Mouse (Mus musculus) lung, embryonic 14.5 days (tissue): ENCODE results near the gene Pdpr. TPM values are rescaled to one million over a fixed set of nuclear protein-coding genes. Genes with fewer than 3 reads are reported as not detected.
"Not testable (repeated sequence)": the region's sequence is repeated elsewhere in the genome, so short reads cannot be mapped to it uniquely, and the experiment has no call there.

Experiments
- ATAC-seq: fragments of 200-750 bp; cut with Nextera tagmentation; 2 replicates; pipeline ENCODE4 v1.8.0; 2017; ENCODE audit warnings: mild to moderate bottlenecking, moderate TSS enrichment, moderate library complexity; ENCODE audit not compliant: insufficient read depth
- DNase-seq: peaks from one replicate; pipeline ENCODE4 v3.0.0-alpha.2; 2015
- H3K27ac ChIP-seq: fragments of 300-500 bp; sonication (generic); 2 replicates; pipeline ENCODE4 v1.5.1; 2014; ENCODE audit warnings: low read depth, mild to moderate bottlenecking, moderate library complexity
- H3K27me3 ChIP-seq: fragments of 300-500 bp; sonication (generic); 2 replicates; pipeline ENCODE4 v1.6.1; 2014; ENCODE audit warnings: low read length, control low read depth; ENCODE audit not compliant: insufficient read depth
- H3K36me3 ChIP-seq: fragments of 300-500 bp; sonication (generic); 2 replicates; pipeline ENCODE4 v1.6.1; 2014; ENCODE audit warnings: control low read depth; ENCODE audit not compliant: insufficient read depth
- H3K4me1 ChIP-seq: fragments of 300-500 bp; sonication (generic); 2 replicates; pipeline ENCODE4 v1.6.1; 2014; ENCODE audit warnings: antibody characterized with exemption, control low read depth; ENCODE audit not compliant: insufficient read depth
- H3K4me2 ChIP-seq: fragments of 300-500 bp; sonication (generic); 2 replicates; pipeline ENCODE4 v1.6.1; 2014; ENCODE audit warnings: mild to moderate bottlenecking
- H3K4me3 ChIP-seq: fragments of 300-500 bp; sonication (generic); 2 replicates; pipeline ENCODE4 v1.5.1; 2014; ENCODE audit warnings: low read depth, low read length
- H3K9ac ChIP-seq: fragments of 300-500 bp; sonication (generic); 2 replicates; pipeline ENCODE4 v1.6.1; 2014
- H3K9me3 ChIP-seq: fragments of 300-500 bp; sonication (generic); 2 replicates; pipeline ENCODE4 v1.6.1; 2016; ENCODE audit warnings: low read depth, low read length, control low read depth
- CTCF ChIP-seq: IDR thresholded peaks from 2 replicates; pipeline ENCODE4 v1.5.1; 2016; ENCODE audit warnings: antibody characterized with exemption, low read depth
- WGBS: fragments of 180-500 bp; shearing (Covaris S2); extraction: QIAGEN DNeasy Blood & Tissue Kit; methylation state at CpG from one replicate; pipeline ENCODE4 v1.1.7; 2014; 5-methylcytosine and 5-hydroxymethylcytosine counted together
- polyA plus RNA-seq: library from polyadenylated mRNA; unstranded; fragments of >200 nt; fragmentation: Nextera tagmentation; extraction: Ambion mirVana; gene quantifications from 2 replicates; pipeline ENCODE4 v1.2.1, GENCODE M21; 2014

Gene Pdpr
- polyA plus RNA-seq, 1 experiment from 2014 or later, result 7.1 TPM

GRCm38 (mm10) chr8:111142521-111142920 is 48.1 kb downstream of the Pdpr start:
- TF ChIP-seq CTCF, result no peak
- Histone ChIP-seq H3K27me3 (no peaks in the 10 kb centered on the region), H3K9ac (no peak overlapping the region), H3K36me3 (0 out of 2 replicates have a peak, but pooled peaks cover 3% of the 10 kb centered on the region), H3K4me1 (no peaks in the 10 kb centered on the region; the same call in 1 of the 2 replicates), H3K4me2 (no peak overlapping the region), H3K9me3 (no peaks in the 10 kb centered on the region), H3K4me3 (no peak overlapping the region), H3K27ac (no peak overlapping the region)
- ATAC-seq (no peak), DNase-seq (no peak)

- under 1% methylated on average over 54 of the region's 63 CpGs for WGBS
- not testable (repeated sequence) for H3K4me1 ChIP-seq, DNase-seq, H3K27ac ChIP-seq, H3K27me3 ChIP-seq, H3K36me3 ChIP-seq, ATAC-seq, H3K9me3 ChIP-seq
- Histone ChIP-seq H3K4me3 (peak overlapping the region; percentile 59), H3K4me2 (peak overlapping the region; percentile 71), H3K9ac (peak overlapping the region; percentile 62)
Observed at GRCm38 (mm10) chr8:111144901-111145459, 50.5 kb downstream of the Pdpr start.

DNA sequence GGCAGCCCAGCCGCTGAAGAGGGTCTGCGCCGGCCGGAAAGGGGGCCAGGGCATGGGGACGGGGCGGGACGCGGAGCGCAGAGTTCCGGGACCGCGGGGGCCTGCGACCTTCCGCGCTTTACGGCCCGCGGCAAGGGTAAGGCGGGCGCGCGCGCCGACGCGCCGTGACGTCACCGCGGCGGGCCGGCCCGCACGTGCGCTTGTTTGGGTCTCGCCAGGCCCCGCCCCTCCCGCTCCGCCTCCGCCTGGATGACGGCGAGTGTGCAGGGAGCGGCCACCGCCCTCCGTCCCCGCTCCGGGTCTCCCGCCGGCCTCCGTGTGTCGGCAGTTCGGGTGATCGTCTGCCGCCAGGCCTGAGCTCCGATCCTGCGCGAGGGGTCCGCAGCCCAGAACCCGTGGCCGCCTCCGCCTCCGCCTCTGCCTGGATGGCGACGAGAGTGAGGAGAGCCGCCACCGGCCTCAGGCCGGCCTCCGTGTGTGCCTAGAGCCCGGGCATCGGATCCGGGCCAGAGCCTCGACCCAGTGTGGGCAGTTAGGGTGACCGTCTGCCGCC is 51.1 kb downstream of the Pdpr start:
- Histone ChIP-seq H3K4me3 (peak overlapping the region; percentile 59), H3K4me2 (peak overlapping the region; percentile 80), H3K9ac (peak overlapping the region; percentile 65)
- not testable (repeated sequence) for H3K36me3 ChIP-seq, H3K4me1 ChIP-seq, H3K27me3 ChIP-seq, H3K27ac ChIP-seq, H3K9me3 ChIP-seq
- WGBS, result under 1% methylated on average over 70 of the region's 74 CpGs
- DNase-seq (peak; percentile 94), ATAC-seq (peak; percentile 95)

DNA sequence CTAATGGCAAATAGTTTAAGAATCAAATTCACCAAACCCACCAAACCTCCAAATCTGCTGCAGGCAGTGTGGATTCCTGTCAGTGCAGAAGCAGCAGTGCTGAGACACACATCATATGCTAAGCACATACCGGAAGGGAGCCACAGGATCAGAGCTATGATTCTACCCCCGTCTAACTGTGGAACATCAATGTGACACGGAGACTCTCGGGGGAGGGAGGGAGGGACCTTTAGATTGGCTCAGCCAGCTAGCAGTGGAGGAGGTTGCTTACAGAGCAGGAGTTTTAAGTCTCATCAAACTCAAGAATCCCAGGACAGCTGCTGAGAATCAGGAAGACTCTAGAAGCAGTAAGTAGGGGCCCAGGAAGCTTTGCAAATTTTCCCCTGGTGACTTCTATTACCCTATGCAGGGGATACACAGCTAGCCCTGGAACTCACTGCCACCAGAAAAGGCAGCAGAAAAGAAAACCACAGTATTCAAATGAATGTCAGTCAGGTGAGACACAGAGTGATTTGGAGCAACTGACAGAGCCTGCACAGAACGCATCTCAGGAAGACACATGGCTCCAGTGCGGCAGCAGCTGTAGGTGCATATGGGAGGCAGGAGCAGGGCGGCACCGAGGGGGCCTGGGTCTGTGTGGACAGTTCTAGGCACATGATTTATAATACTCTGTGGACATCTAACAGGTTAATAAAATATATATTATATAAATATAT is 61.4 kb downstream of the Pdpr start:
- DNase-seq (no peak), ATAC-seq (no peak)
- Histone ChIP-seq H3K27me3 (no peaks in the 10 kb centered on the region), H3K27ac (no peak overlapping the region), H3K9ac (no peak overlapping the region), H3K4me3 (no peak overlapping the region), H3K9me3 (no peaks in the 10 kb centered on the region), H3K4me2 (no peak overlapping the region), H3K36me3 (peaks cover 82% of the 10 kb centered on the region), H3K4me1 (no peaks in the 10 kb centered on the region)
- 88% methylated on average over 8 of the region's 8 CpGs for WGBS
- TF ChIP-seq CTCF, result no peak

GRCm38 (mm10) chr8:111157617-111158016 is 63.2 kb downstream of the Pdpr start:
- H3K4me1 ChIP-seq, result no peaks in the 10 kb centered on the region
- peaks cover 92% of the 10 kb centered on the region for H3K36me3 ChIP-seq
- H3K27ac ChIP-seq, result no peak overlapping the region
- ATAC-seq, result no peak; the same call in 1 of the 2 replicates
- DNase-seq, result peak; percentile 65
- H3K4me2 ChIP-seq, result no peak overlapping the region
- H3K4me3 ChIP-seq, result no peak overlapping the region
- TF ChIP-seq CTCF, result peak; percentile 64
- 53% methylated on average over 14 of the region's 14 CpGs for WGBS
- no peak overlapping the region for H3K9ac ChIP-seq
- H3K27me3 ChIP-seq, result no peaks in the 10 kb centered on the region
- no peaks in the 10 kb centered on the region for H3K9me3 ChIP-seq

- no peak for DNase-seq
- no peaks in the 10 kb centered on the region for H3K4me1 ChIP-seq
- H3K9ac ChIP-seq, result no peak overlapping the region
- no peak overlapping the region for H3K4me2 ChIP-seq
- no peak overlapping the region for H3K27ac ChIP-seq
- peaks cover 82% of the 10 kb centered on the region for H3K36me3 ChIP-seq
- WGBS, result 84% methylated on average over 5 of the region's 5 CpGs
- no peak overlapping the region for H3K4me3 ChIP-seq
- no peak for TF ChIP-seq CTCF
- no peak for ATAC-seq
- no peaks in the 10 kb centered on the region for H3K27me3 ChIP-seq
- no peaks in the 10 kb centered on the region for H3K9me3 ChIP-seq
Observed at GRCm38 (mm10) chr8:111171661-111172060, 77.2 kb downstream of the Pdpr start.

GRCm38 (mm10) chr8:111185472-111185947 is 91.1 kb downstream of the Pdpr start:
- Histone ChIP-seq H3K9ac (no peak overlapping the region), H3K27ac (no peak overlapping the region), H3K27me3 (no peaks in the 10 kb centered on the region), H3K9me3 (no peaks in the 10 kb centered on the region), H3K4me3 (no peak overlapping the region), H3K4me2 (no peak overlapping the region), H3K36me3 (peaks cover 71% of the 10 kb centered on the region), H3K4me1 (no peaks in the 10 kb centered on the region)
- no peak for DNase-seq
- 68% methylated on average over 4 of the region's 4 CpGs for WGBS
- TF ChIP-seq CTCF, result no peak
- no peak for ATAC-seq

Other genes with a start within 250 kb of the Pdpr start
- gene Cog4, start 248.0 kb upstream of the Pdpr start, polyA plus RNA-seq, result 70.9 and 71.0 TPM in 2 replicates
- gene Sf3b3, start 247.8 kb upstream of the Pdpr start, polyA plus RNA-seq, result 168 and 174 TPM in 2 replicates
- 9.0 and 11.5 TPM in 2 replicates for gene Fuk, start 192.1 kb upstream of the Pdpr start, polyA plus RNA-seq
- gene St3gal2, start 174.7 kb upstream of the Pdpr start, polyA plus RNA-seq, result 11.3 and 13.0 TPM in 2 replicates
- 19.1 and 21.0 TPM in 2 replicates for gene Ddx19a, start 96.8 kb upstream of the Pdpr start, polyA plus RNA-seq
- 7.2 and 7.8 TPM in 2 replicates for gene Ddx19b, start 62.9 kb upstream of the Pdpr start, polyA plus RNA-seq
- 66.1 and 66.9 TPM in 2 replicates for gene Aars, start 61.5 kb upstream of the Pdpr start, polyA plus RNA-seq
- gene Exosc6, start 38.3 kb upstream of the Pdpr start, polyA plus RNA-seq, result 24.0 and 27.8 TPM in 2 replicates
- not detected in 2 replicates for gene Clec18a, start 2.2 kb upstream of the Pdpr start, polyA plus RNA-seq
- gene Glg1, start 164.6 kb downstream of the Pdpr start, polyA plus RNA-seq, result 97.0 and 99.2 TPM in 2 replicates
- gene Rfwd3, start 205.6 kb downstream of the Pdpr start, polyA plus RNA-seq, result 76.7 and 82.6 TPM in 2 replicates
- gene Mlkl, start 243.5 kb downstream of the Pdpr start, polyA plus RNA-seq, result 3.2 and 3.6 TPM in 2 replicates